Mouse (Mus musculus) kidney, embryonic 14.5 days (tissue): Measurements from ENCODE around the gene Zdhhc14. TPM values are rescaled to one million over a fixed set of nuclear protein-coding genes. Genes with fewer than 3 reads are reported as not detected.

Source experiments
- ATAC-seq: fragments of 200-750 bp; cut with Nextera tagmentation; 2 replicates; pipeline ENCODE4 v1.8.0; 2017; ENCODE audit warnings: moderate number of reproducible peaks, mild to moderate bottlenecking, moderate TSS enrichment, moderate library complexity; ENCODE audit not compliant: low FRiP score, low TSS enrichment
- H3K27ac ChIP-seq: fragments of 300-500 bp; sonication (generic); 2 replicates; pipeline ENCODE4 v1.5.1; 2014; ENCODE audit warnings: low read depth, mild to moderate bottlenecking, low read length, moderate library complexity, mixed read lengths
- H3K27me3 ChIP-seq: fragments of 300-500 bp; sonication (generic); 2 replicates; pipeline ENCODE4 v1.6.1; 2014; ENCODE audit warnings: mild to moderate bottlenecking, low read length; ENCODE audit not compliant: control insufficient read depth, insufficient read depth
- H3K36me3 ChIP-seq: fragments of 300-500 bp; sonication (generic); 2 replicates; pipeline ENCODE4 v1.6.1; 2014; ENCODE audit warnings: low read length, mixed read lengths; ENCODE audit not compliant: control insufficient read depth, insufficient read depth
- H3K4me1 ChIP-seq: fragments of 300-500 bp; sonication (generic); 2 replicates; pipeline ENCODE4 v1.6.1; 2014; ENCODE audit warnings: low read length, mixed read lengths; ENCODE audit not compliant: control insufficient read depth, insufficient read depth
- H3K4me2 ChIP-seq: fragments of 300-500 bp; sonication (generic); replicated peaks from 2 replicates; pipeline ENCODE4 v1.6.1; 2014; ENCODE audit warnings: low read depth, mild to moderate bottlenecking, low read length
- H3K4me3 ChIP-seq: fragments of 300-500 bp; sonication (generic); 2 replicates; pipeline ENCODE4 v1.5.1; 2014; ENCODE audit warnings: mild to moderate bottlenecking, low read length
- H3K9ac ChIP-seq: fragments of 300-500 bp; sonication (generic); 2 replicates; pipeline ENCODE4 v1.6.1; 2014; ENCODE audit warnings: low read depth, mild to moderate bottlenecking, low read length, moderate library complexity
- H3K9me3 ChIP-seq: fragments of 300-500 bp; sonication (generic); 2 replicates; pipeline ENCODE4 v1.6.1; 2016; ENCODE audit warnings: low read length; ENCODE audit not compliant: control insufficient read depth
- WGBS: fragments of 180-500 bp; shearing (Covaris S2); extraction: QIAGEN DNeasy Blood & Tissue Kit; methylation state at CpG from one replicate; pipeline ENCODE4 v1.1.7; 2014; 5-methylcytosine and 5-hydroxymethylcytosine counted together
- polyA plus RNA-seq: library from polyadenylated mRNA; unstranded; fragments of >200 nt; fragmentation: Nextera tagmentation; extraction: Ambion mirVana; gene quantifications from 2 replicates; pipeline ENCODE4 v1.2.1, GENCODE M21; 2014

Gene Zdhhc14
- polyA plus RNA-seq, 1 experiment from 2014 or later, result 2.7 TPM

GRCm38 (mm10) chr17:5765746-5766145, 273.4 kb downstream of the Zdhhc14 start:
- H3K9ac ChIP-seq, result no peak overlapping the region
- no peak overlapping the region for H3K4me3 ChIP-seq
- no peak overlapping the region for H3K27ac ChIP-seq
- H3K9me3 ChIP-seq, result no peaks in the 10 kb centered on the region
- 77% methylated on average over 4 of the region's 4 CpGs for WGBS
- H3K36me3 ChIP-seq, result no peaks in the 10 kb centered on the region
- peaks cover 16% of the 10 kb centered on the region for H3K4me1 ChIP-seq
- H3K4me2 ChIP-seq, result no peak overlapping the region
- H3K27me3 ChIP-seq, result no peaks in the 10 kb centered on the region
- no peak for ATAC-seq

GRCm38 (mm10) chr17:5768164-5768705, 275.9 kb downstream of the Zdhhc14 start:
- H3K9ac ChIP-seq, result no peak overlapping the region
- no peak overlapping the region for H3K27ac ChIP-seq
- no peak overlapping the region for H3K4me3 ChIP-seq
- H3K9me3 ChIP-seq, result no peaks in the 10 kb centered on the region
- H3K4me2 ChIP-seq, result no peak overlapping the region
- no peaks in the 10 kb centered on the region for H3K27me3 ChIP-seq
- 77% methylated on average over 6 of the region's 6 CpGs for WGBS
- no peak for ATAC-seq
- H3K4me1 ChIP-seq, result peaks cover 19% of the 10 kb centered on the region
- no peaks in the 10 kb centered on the region for H3K36me3 ChIP-seq

GRCm38 (mm10) chr17:5768810-5769520, 276.6 kb downstream of the Zdhhc14 start:
- peak; percentile 25; the same call in 1 of the 2 replicates for ATAC-seq
- H3K27ac ChIP-seq, result peak overlapping the region; percentile 73; the same call in 1 of the 2 replicates
- no peak overlapping the region for H3K4me3 ChIP-seq
- no peaks in the 10 kb centered on the region; the same call in 1 of the 2 replicates for H3K9me3 ChIP-seq
- 68% methylated on average over 9 of the region's 9 CpGs for WGBS
- no peak overlapping the region for H3K4me2 ChIP-seq
- no peaks in the 10 kb centered on the region for H3K27me3 ChIP-seq
- H3K9ac ChIP-seq, result no peak overlapping the region
- H3K36me3 ChIP-seq, result no peaks in the 10 kb centered on the region
- peaks cover 19% of the 10 kb centered on the region for H3K4me1 ChIP-seq

- Histone ChIP-seq H3K27me3 (no peaks in the 10 kb centered on the region), H3K9ac (peak overlapping the region; percentile 4; the same call in 1 of the 2 replicates), H3K36me3 (no peaks in the 10 kb centered on the region), H3K4me1 (peaks cover 19% of the 10 kb centered on the region), H3K4me2 (peak overlapping the region; percentile 61), H3K4me3 (peak overlapping the region; percentile 21; the same call in 1 of the 2 replicates), H3K27ac (peak overlapping the region; percentile 73), H3K9me3 (no peaks in the 10 kb centered on the region; the same call in 1 of the 2 replicates)
- WGBS, result 28% methylated on average over 7 of the region's 7 CpGs
- no peak for ATAC-seq
Observed at GRCm38 (mm10) chr17:5769776-5770175, 277.4 kb downstream of the Zdhhc14 start.

GRCm38 (mm10) chr17:5770265-5771249, 278.2 kb downstream of the Zdhhc14 start:
- WGBS, result 9% methylated on average over 22 of the region's 22 CpGs
- H3K4me3 ChIP-seq, result peak overlapping the region; percentile 21; the same call in 1 of the 2 replicates

GRCm38 (mm10) chr17:5780213-5780975, 288.0 kb downstream of the Zdhhc14 start:
- no peaks in the 10 kb centered on the region for H3K27me3 ChIP-seq
- no peaks in the 10 kb centered on the region for H3K36me3 ChIP-seq
- no peak overlapping the region for H3K9ac ChIP-seq
- H3K4me2 ChIP-seq, result no peak overlapping the region
- H3K9me3 ChIP-seq, result no peaks in the 10 kb centered on the region
- ATAC-seq, result no peak
- no peak overlapping the region for H3K4me3 ChIP-seq
- WGBS, result 84% methylated on average over 5 of the region's 5 CpGs
- H3K27ac ChIP-seq, result no peak overlapping the region
- no peaks in the 10 kb centered on the region for H3K4me1 ChIP-seq

More at GRCm38 (mm10) chr17:5770265-5771249, 278.2 kb downstream of the Zdhhc14 start:
- Histone ChIP-seq H3K9me3 (no peaks in the 10 kb centered on the region; the same call in 1 of the 2 replicates), H3K27me3 (no peaks in the 10 kb centered on the region), H3K27ac (peak overlapping the region; percentile 73), H3K9ac (0 out of 2 replicates have a peak overlapping the region, but pooled peaks have one; percentile 25), H3K4me1 (peaks cover 19% of the 10 kb centered on the region), H3K36me3 (no peaks in the 10 kb centered on the region), H3K4me2 (peak overlapping the region; percentile 61)
- peak; percentile 83 for ATAC-seq

- H3K4me1 ChIP-seq, result no peaks in the 10 kb centered on the region
- no peak overlapping the region for H3K4me2 ChIP-seq
- 64% methylated on average over 2 of the region's 2 CpGs for WGBS
Observed at GRCm38 (mm10) chr17:5785238-5785637, 292.9 kb downstream of the Zdhhc14 start.

GRCm38 (mm10) chr17:5792164-5792791, 299.9 kb downstream of the Zdhhc14 start:
- ATAC-seq, result no peak
- no peaks in the 10 kb centered on the region for H3K36me3 ChIP-seq

More at GRCm38 (mm10) chr17:5785238-5785637, 292.9 kb downstream of the Zdhhc14 start:
- Histone ChIP-seq H3K9me3 (0 out of 2 replicates have a peak, but pooled peaks cover 2% of the 10 kb centered on the region), H3K27me3 (no peaks in the 10 kb centered on the region), H3K9ac (no peak overlapping the region), H3K27ac (no peak overlapping the region), H3K4me3 (no peak overlapping the region), H3K36me3 (no peaks in the 10 kb centered on the region)
- no peak for ATAC-seq

More at GRCm38 (mm10) chr17:5792164-5792791, 299.9 kb downstream of the Zdhhc14 start:
- H3K27ac ChIP-seq, result no peak overlapping the region
- no peak overlapping the region for H3K4me3 ChIP-seq
- 0 out of 2 replicates have a peak, but pooled peaks cover 2% of the 10 kb centered on the region for H3K9me3 ChIP-seq
- H3K9ac ChIP-seq, result no peak overlapping the region
- no peaks in the 10 kb centered on the region for H3K4me1 ChIP-seq
- H3K27me3 ChIP-seq, result no peaks in the 10 kb centered on the region
- H3K4me2 ChIP-seq, result no peak overlapping the region
- WGBS, result 85% methylated on average over 11 of the region's 12 CpGs
